Mouse (Mus musculus) retina, embryonic 14.5 days (tissue): ENCODE results near the gene Taf10.

Experiments used
- DNase-seq: peaks from one replicate; pipeline ENCODE4 v3.0.0-alpha.2; 2015; ENCODE audit warnings: low spot score

The Taf10 gene

GRCm38 (mm10) chr7:105743926-105744590 lies at the start of gene Taf10:
Taf10 (minus strand) TSS chr7:105744361.
- DNase-seq = peak; percentile 91

GRCm38 (mm10) chr7:105793701-105794100 lies 49.5 kb upstream of the Taf10 start:
- no peak for DNase-seq

DNA sequence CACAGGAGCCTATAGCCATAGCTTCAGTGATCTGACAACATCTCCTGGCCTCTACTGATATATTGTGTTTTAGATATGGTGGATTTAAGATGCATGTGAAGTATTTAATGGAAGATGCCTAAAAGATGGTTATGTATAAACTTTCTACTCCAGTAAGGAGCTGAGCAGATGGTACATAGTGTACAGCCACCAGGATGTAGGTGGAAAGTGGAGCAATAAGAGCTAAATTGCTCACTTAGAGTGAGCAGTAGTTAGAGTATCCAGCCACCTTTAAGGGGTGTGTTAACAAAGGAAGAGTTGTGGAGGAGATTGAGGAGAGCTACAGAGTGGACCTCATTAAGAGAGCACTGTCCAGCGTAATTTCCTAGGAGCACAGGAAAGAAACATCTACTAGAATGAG lies 47.0 kb upstream of the Taf10 start:
- DNase-seq = no peak

- DNase-seq = peak; percentile 66
Measured at GRCm38 (mm10) chr7:105787285-105788140, 43.4 kb upstream of the Taf10 start, which contains the start of gene Dchs1. Dchs1 (minus strand) TSS chr7:105787654.

GRCm38 (mm10) chr7:105786506-105787284 lies 42.5 kb upstream of the Taf10 start:
- peak; percentile 46 for DNase-seq

DNA sequence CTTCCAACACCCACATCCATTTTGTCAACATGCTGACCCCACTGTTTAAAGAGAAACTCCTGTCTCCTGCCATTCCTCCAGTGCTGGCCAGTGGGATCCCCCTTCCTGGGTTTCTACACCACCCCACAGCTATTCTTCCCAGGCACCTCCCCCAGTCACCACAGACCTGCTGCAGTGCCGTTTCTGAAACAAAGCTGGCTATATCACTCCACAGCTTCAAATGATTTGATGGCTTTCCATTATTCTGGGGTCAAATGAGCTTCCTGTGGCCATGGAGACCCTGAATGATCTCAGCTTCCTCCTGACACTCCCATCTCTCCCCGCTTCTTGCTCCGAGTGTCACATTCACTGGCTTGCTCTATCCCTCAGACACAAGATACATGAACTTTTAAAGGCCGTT lies 40.4 kb upstream of the Taf10 start:
- no peak for DNase-seq

DNA sequence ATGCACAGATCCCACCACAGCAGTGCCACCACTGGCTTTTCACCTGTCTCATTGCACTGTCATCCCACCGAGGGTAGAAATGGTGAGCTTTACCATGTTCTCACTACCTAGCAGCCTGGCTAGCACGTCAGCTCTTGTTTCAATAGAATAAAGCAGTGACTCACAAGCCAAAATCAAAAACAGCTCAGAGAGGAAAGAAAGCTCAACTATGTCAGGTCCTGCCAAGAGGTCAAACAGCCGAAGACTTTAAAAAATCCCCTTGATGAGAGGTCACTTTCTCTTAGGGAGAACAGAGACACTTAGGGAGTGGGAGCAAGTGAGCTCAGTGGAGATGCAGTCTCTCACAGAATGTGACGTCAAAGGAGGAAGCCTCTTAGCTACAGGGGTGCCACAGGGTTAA lies 39.7 kb upstream of the Taf10 start:
- DNase-seq = no peak

DNA sequence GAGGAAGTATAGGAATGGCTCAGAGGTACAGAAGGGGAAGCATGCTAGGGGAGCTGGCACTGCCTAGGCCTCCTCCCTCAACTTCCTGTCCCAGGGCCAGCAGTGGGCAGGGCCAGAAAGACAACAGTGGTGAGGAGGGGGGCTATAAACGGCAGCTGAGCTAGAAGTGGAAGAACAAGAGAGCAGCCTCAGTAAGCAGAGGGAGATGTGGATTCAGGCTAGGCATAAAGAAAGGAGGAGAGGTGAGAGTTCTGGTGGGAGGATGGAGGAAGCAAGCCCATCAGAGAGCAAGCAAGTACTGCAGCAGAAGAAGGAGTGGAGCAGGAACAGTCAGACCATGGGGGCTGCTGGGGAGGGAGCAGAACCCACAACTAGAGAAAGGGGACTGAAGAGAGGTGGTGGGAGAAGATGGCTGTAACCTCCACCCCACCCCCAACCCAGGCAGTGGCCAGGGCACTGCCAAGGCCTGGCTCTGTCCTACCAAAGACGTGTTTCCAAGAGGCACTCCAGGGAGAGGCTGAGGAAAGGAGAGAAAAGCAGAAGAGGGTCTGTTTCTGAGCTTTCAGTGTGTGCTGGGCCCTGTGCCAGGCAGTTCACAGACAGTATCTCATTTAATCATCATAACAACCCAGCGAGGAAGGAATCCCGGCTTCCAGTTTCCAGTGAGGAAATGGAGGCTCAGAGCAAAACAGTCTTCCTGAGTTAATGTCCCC lies 34.5 kb upstream of the Taf10 start:
- no peak for DNase-seq

- DNase-seq = peak; percentile 30
Measured at GRCm38 (mm10) chr7:105777797-105778552, 33.8 kb upstream of the Taf10 start.

DNA sequence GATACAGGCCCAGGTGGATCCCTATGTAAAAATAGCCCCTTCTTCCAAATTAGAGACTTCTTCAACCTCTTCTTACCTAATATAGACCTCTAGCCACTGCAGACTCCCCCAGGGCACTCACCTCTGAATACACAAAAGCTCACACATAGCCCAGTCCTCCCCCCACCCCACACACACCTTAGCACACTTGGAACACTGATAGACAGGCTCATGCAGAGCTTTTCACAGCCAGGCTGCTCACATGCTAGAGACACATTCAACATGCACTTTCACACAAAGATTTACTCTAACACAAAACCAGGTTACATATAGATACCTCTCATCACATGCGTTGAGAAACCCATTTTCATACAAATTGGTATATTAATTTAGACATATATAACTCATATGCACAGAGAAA lies 33.2 kb upstream of the Taf10 start:
- DNase-seq = no peak

GRCm38 (mm10) chr7:105776026-105776425 lies 31.9 kb upstream of the Taf10 start:
- DNase-seq = no peak

DNA sequence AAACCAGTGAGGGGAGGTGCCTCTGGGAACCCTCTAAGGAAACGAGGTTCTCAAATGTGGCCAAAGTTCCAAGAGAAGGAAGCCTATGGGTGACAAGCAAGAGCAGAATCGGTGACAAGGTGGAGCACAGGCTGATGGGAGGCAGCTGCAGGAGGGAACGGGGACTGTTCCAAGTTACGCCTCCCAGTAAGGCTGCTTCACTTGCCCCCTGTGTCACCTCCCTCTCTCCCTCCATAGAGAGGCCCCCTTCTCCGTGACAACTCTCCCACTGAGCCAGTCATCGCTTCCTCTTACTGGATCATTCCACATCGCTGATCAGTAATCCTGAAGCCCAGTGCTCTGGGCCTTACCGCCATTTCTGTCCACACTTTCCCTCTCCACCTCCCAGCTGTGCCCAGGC lies 30.5 kb upstream of the Taf10 start:
- peak; percentile 60 for DNase-seq

DNA sequence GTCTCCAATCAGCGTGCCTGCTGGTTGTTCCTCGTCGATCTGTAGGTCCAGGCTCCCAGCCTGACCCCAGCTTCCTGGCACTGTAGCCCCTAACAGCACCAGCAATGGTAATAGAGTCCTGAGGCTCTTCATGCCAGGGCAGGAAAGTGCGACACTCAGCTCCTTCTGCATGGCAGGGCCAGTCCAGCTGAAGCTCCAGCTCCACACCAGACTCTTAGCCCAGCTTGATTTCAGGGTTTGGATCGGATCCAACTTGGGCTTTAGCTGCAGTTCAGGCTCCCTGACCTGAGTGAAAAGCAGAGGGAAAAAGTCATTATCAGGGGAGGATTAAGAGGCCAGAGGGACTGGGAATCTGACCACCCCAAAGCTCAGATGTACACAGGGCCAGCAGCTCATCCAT lies 28.9 kb upstream of the Taf10 start:
- no peak for DNase-seq

DNA sequence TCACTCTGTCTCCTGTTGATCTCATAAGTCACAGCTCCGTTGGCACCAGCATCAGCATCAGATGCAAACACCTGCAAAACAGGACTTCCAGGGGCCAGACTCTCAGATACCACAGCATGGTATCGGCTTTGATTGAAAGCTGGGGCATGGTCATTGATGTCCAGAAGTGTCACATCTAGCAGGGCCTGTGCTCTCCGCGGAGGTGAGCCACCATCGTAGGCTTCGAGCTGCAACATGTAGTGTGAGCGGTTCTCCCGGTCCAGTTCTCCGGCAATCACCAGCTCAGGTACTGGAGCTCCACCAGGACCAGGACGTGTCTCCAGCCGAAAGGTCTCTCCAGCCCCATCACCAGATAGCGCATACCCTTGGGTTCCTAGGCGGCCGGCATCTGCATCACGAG lies 28.2 kb upstream of the Taf10 start:
- no peak for DNase-seq

DNA sequence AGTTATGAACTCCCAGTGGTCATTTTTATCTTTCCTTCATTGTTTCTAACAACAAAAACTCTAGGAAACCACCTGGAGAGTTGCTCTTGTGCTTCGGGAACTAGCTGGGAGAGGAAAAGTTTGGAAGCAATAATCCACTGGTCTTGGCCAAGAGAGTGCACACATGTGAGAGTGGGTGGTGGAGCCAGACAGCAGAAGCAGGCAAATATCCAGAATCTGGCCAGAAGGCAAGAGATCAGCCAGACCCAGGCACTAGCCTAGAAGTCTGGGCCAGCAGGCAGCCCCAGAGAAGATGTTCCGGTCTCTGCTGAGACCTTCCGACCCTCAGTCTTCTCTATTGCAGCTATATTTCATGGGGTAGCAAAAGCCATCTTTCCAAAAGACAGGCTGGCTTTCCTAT lies 25.8 kb upstream of the Taf10 start:
- no peak for DNase-seq

GRCm38 (mm10) chr7:105767729-105768165 lies 23.6 kb upstream of the Taf10 start:
- no peak for DNase-seq

GRCm38 (mm10) chr7:105764331-105764730 lies 20.2 kb upstream of the Taf10 start:
- no peak for DNase-seq

DNA sequence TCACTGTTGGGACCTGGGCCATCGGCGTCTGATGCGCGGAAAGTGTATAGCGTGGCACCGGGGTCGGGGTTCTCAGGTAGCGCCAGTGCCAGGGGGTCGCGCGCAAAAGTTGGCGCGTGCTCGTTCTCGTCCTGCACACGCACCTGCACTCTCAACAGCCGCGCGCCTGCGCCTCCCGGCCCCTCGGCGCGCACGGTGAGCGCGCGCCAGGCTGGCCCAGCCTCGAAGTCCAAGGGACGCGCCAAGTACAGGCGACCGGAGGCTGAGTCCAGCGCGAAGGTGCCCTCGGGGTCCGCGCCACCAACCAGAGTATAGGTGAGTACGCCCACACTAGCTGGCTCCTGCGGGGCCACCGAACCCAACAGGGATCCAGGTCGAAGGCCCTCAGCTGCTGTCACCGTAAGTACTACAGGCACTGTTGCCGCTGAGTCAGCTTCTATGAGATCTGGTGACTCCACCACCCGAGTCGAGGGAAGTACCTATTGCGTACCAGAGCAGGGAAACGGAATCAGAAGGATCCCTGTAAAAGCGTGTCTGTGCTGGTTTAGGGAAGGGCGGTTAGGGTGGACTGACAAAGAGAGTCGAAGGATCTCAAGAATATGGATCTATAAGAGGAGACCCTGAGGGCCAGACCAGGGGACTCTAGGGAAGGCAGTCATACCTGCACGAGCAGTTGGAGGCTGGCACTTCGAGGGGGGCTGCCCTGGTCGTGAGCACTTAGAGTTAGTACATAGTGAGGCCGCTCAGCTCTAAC lies 18.5 kb upstream of the Taf10 start:
- no peak for DNase-seq

GRCm38 (mm10) chr7:105761813-105762484 lies 17.8 kb upstream of the Taf10 start:
- no peak for DNase-seq

- DNase-seq = no peak
Measured at GRCm38 (mm10) chr7:105753281-105753680, 9.1 kb upstream of the Taf10 start.
